Mouse (Mus musculus): ENCODE data around the gene Psd4. TPM values are rescaled to one million over a fixed set of nuclear protein-coding genes. Genes with fewer than 3 reads are reported as not detected.

The Psd4 gene
- polyA plus RNA-seq, 2 experiments, result 5.0 to 7.5 TPM

DNA sequence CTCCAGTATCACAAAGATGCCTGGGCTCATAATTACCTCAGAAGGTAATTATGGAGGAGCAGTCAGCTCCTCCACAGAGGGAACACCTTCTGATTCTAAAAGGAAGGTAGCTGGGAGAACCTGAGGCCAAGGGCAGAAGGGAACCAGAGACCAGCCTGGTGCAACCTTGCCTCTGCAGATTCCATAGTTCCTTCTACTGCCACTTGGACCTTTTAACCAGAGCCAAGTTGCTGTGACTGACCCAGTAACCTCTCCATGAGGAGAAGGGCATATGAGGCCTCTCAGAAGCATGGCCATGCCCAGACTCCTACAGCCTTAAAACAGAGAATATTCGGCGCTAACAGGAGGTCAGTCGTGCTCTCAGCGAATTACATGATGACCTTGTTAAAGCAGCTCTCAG is 50.2 kb downstream of the Psd4 start:
- Histone ChIP-seq H3K27me3 (ENCODE audit: control insufficient read depth, insufficient read depth, low read length) (no peaks in the 10 kb centered on the region), H3K4me1 (replicated peaks; ENCODE audit: control insufficient read depth in 2 of 2, insufficient read depth in 2 of 2, low read length in 1 of 2) (0 out of 4 replicates have a peak, but pooled peaks cover 0 to 1% of the 10 kb centered on the region in 2 experiments), H3K9ac (replicated peaks) (no peak overlapping the region), H3K4me3 (ENCODE audit: insufficient read depth in 1 of 2, low read depth in 2 of 2, low read length in 2 of 2) (no peak overlapping the region), H3K36me3 (replicated peaks; ENCODE audit: control insufficient read depth, insufficient read depth, low read depth) (no peaks in the 10 kb centered on the region), H3K27ac (no peak overlapping the region), H3K4me2 (ENCODE audit: low read depth) (no peak overlapping the region), H3K9me3 (ENCODE audit: control insufficient read depth, low read length) (no peaks in the 10 kb centered on the region)
- TF ChIP-seq EP300 (IDR thresholded peaks at IDR 0.05; ENCODE audit: low read depth) (no peak), CTCF (IDR thresholded peaks at IDR 0.05; ENCODE audit: low read depth) (no peak)
- ATAC-seq (ENCODE audit: insufficient read depth), result no peak
- DNase-seq (ENCODE audit: low read depth in 3 of 3, low spot score in 3 of 3), result no peak
- WGBS (ENCODE audit: insufficient replicate concordance), result 68% methylated on average over 4 of the region's 4 CpGs

DNA sequence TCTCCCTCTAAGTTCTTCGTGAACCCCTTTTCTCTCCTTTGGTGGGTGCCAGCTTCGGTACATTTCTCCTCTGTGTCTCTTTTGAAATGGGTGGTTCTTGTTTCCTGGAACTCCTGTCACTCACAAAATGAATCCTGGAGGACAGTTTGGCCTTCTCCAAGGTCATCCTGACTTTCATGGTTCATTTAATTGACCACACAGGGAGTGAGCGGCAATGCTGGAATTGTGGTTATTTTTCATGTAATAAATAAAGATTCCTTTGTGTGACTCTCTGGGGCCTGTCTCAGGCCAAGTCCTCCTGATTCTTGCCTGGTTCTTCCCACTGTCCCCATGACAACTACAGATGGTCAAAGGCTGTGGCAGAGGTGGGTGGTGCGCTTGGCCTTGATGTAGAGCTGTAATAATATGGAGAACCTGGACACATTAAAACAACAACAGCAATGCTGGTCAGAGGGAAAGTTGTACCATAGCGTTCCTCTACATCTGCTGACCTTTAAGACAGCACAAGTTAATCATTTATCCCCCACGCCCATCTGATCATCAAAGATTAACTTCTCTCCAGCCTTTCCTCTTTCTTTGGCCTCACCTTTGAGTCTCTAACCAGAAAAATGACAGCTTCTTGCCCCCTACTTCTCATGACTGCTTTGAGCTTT is 54.0 kb downstream of the Psd4 start:
- Histone ChIP-seq H3K27ac (no peak overlapping the region), H3K4me2 (ENCODE audit: low read depth) (no peak overlapping the region), H3K27me3 (ENCODE audit: control insufficient read depth, insufficient read depth, low read length) (no peaks in the 10 kb centered on the region), H3K4me1 (replicated peaks; ENCODE audit: control insufficient read depth in 2 of 2, insufficient read depth in 2 of 2, low read length in 1 of 2) (0 out of 4 replicates have a peak, but pooled peaks cover 0 to 1% of the 10 kb centered on the region in 2 experiments), H3K9me3 (ENCODE audit: control insufficient read depth, low read length) (no peaks in the 10 kb centered on the region), H3K4me3 (ENCODE audit: insufficient read depth in 1 of 2, low read depth in 2 of 2, low read length in 2 of 2) (no peak overlapping the region), H3K9ac (replicated peaks) (no peak overlapping the region), H3K36me3 (replicated peaks; ENCODE audit: control insufficient read depth, insufficient read depth, low read depth) (no peaks in the 10 kb centered on the region)
- DNase-seq (ENCODE audit: low read depth in 3 of 3, low spot score in 3 of 3) (no peak), ATAC-seq (ENCODE audit: insufficient read depth) (no peak)
- TF ChIP-seq EP300 (IDR thresholded peaks at IDR 0.05; ENCODE audit: low read depth) (no peak), CTCF (IDR thresholded peaks at IDR 0.05; ENCODE audit: low read depth) (no peak)
- 62% methylated on average over 6 of the region's 6 CpGs for WGBS (ENCODE audit: insufficient replicate concordance)

DNA sequence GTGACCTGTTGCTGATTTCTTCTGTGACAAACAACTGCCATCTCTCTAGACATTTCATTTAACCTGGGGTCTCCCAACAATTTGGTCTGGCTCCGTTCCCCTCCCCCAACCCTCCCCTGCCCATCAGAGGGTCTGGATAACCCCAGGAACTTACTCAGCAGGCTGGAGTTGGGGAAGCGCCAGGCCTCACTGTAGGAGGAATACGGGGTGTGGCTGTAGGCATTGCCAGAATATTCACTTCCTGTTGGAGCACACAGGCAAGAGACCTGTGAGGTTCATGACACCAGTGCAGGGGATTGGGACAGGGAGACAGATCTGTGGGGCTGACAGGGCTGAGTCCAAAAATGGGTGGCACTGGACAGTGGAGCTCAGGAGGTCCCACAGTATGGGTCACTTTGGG is 55.4 kb downstream of the Psd4 start:
- TF ChIP-seq EP300 (IDR thresholded peaks at IDR 0.05; ENCODE audit: low read depth), result no peak
- no peak for TF ChIP-seq CTCF (IDR thresholded peaks at IDR 0.05; ENCODE audit: low read depth)
- Histone ChIP-seq H3K4me1 (replicated peaks; ENCODE audit: control insufficient read depth in 2 of 2, insufficient read depth in 2 of 2, low read length in 1 of 2) (0 out of 4 replicates have a peak, but pooled peaks cover 0 to 1% of the 10 kb centered on the region in 2 experiments), H3K27ac (no peak overlapping the region), H3K27me3 (ENCODE audit: control insufficient read depth, insufficient read depth, low read length) (no peaks in the 10 kb centered on the region), H3K9me3 (ENCODE audit: control insufficient read depth, low read length) (no peaks in the 10 kb centered on the region), H3K4me3 (ENCODE audit: insufficient read depth in 1 of 2, low read depth in 2 of 2, low read length in 2 of 2) (no peak overlapping the region), H3K36me3 (replicated peaks; ENCODE audit: control insufficient read depth, insufficient read depth, low read depth) (no peaks in the 10 kb centered on the region), H3K9ac (replicated peaks) (no peak overlapping the region), H3K4me2 (ENCODE audit: low read depth) (no peak overlapping the region)
- no peak for DNase-seq (ENCODE audit: low read depth in 3 of 3, low spot score in 3 of 3)
- 57% methylated on average over 3 of the region's 3 CpGs for WGBS (ENCODE audit: insufficient replicate concordance)
- ATAC-seq (ENCODE audit: insufficient read depth), result no peak

- DNase-seq (ENCODE audit: low read depth in 3 of 3, low spot score in 3 of 3), result no peak
- no peaks in the 10 kb centered on the region for H3K27me3 ChIP-seq (ENCODE audit: control insufficient read depth, insufficient read depth, low read length)
- H3K36me3 ChIP-seq (replicated peaks; ENCODE audit: control insufficient read depth, insufficient read depth, low read depth), result no peaks in the 10 kb centered on the region
- WGBS (ENCODE audit: insufficient replicate concordance), result 18% methylated on average over 2 of the region's 2 CpGs
- no peak overlapping the region for H3K27ac ChIP-seq
- no peak overlapping the region for H3K4me2 ChIP-seq (ENCODE audit: low read depth)
- no peaks in the 10 kb centered on the region for H3K9me3 ChIP-seq (ENCODE audit: control insufficient read depth, low read length)
- TF ChIP-seq EP300 (IDR thresholded peaks at IDR 0.05; ENCODE audit: low read depth) (no peak), CTCF (IDR thresholded peaks at IDR 0.05; ENCODE audit: low read depth) (no peak)
- H3K4me3 ChIP-seq (ENCODE audit: insufficient read depth in 1 of 2, low read depth in 2 of 2, low read length in 2 of 2), result no peak overlapping the region
- no peak for ATAC-seq (ENCODE audit: insufficient read depth)
- no peak overlapping the region for H3K9ac ChIP-seq (replicated peaks)
- H3K4me1 ChIP-seq (replicated peaks; ENCODE audit: control insufficient read depth in 2 of 2, insufficient read depth in 2 of 2, low read length in 1 of 2), result 0 out of 4 replicates have a peak, but pooled peaks cover 0 to 1% of the 10 kb centered on the region in 2 experiments
Measured at GRCm38 (mm10) chr2:24425630-24426029, 58.2 kb downstream of the Psd4 start.

DNA sequence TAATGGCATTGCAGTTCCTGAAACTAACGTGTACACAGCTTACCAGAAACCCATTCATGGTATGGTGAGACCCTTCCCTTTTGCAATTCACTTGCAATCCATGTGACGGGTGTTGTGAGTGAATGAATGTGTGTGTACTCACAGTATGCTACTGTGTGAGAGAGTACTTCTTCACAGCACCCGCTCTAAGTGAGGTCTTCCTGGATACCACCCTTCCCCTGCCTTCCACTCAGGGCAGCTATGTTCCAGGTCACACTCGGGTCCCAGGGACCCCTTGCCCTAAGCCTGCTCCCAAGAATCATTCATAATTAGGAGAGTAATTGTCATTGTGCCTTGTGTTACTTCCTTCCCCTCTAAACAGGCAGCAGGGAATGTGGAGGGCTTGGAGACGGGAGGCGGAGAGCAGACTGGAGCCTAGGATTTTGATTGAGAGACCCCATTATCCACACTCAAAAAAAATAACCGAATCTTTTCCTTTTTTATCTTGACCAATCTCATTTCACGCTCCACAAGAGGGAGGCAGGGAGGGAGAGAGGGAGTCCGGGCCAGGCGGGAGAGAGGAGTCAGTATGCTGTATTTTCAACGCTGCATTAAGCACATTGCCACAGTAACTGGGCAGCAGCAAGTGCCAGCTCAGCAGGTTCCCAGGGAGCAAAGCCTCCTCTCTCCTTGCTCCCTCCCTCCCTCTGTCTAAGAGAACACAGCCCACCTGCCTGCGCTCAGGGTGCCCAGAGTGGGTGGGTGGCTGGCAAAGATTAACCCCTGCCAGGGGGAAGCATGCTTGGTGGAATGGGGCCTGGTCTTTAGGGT is 60.7 kb downstream of the Psd4 start:
- WGBS (ENCODE audit: insufficient replicate concordance), result 59% methylated on average over 12 of the region's 12 CpGs
- no peak for ATAC-seq (ENCODE audit: insufficient read depth)

More for the DNA sequence above, 60.7 kb downstream of the Psd4 start:
- H3K4me1 ChIP-seq (replicated peaks; ENCODE audit: control insufficient read depth in 2 of 2, insufficient read depth in 2 of 2, low read length in 1 of 2), result no peaks in the 10 kb centered on the region
- no peaks in the 10 kb centered on the region for H3K27me3 ChIP-seq (ENCODE audit: control insufficient read depth, insufficient read depth, low read length)
- no peak for DNase-seq (ENCODE audit: low read depth in 3 of 3, low spot score in 3 of 3)
- no peaks in the 10 kb centered on the region for H3K9me3 ChIP-seq (ENCODE audit: control insufficient read depth, low read length)
- no peak overlapping the region for H3K4me2 ChIP-seq (ENCODE audit: low read depth)
- H3K4me3 ChIP-seq (ENCODE audit: insufficient read depth in 1 of 2, low read depth in 2 of 2, low read length in 2 of 2), result no peak overlapping the region
- H3K27ac ChIP-seq, result no peak overlapping the region
- no peaks in the 10 kb centered on the region for H3K36me3 ChIP-seq (replicated peaks; ENCODE audit: control insufficient read depth, insufficient read depth, low read depth)
- no peak for TF ChIP-seq EP300 (IDR thresholded peaks at IDR 0.05; ENCODE audit: low read depth)
- TF ChIP-seq CTCF (IDR thresholded peaks at IDR 0.05; ENCODE audit: low read depth), result no peak
- H3K9ac ChIP-seq (replicated peaks), result no peak overlapping the region
